Mouse (Mus musculus) hindlimb bud, embryonic 11.5 days (tissue): ENCODE results near the gene Zfp523.

Experiments used
- DNase-seq: peaks from one replicate; pipeline ENCODE4 v3.0.0-alpha.2; 2012; ENCODE audit warnings: low read depth, low spot score; ENCODE audit errors: extremely low spot score

The Zfp523 gene

GRCm38 (mm10) chr17:28240846-28241245 is 63.9 kb downstream of the Zfp523 start:
- DNase-seq: no peak

- no peak for DNase-seq
Measured at GRCm38 (mm10) chr17:28242296-28242695, 65.4 kb downstream of the Zfp523 start.

- no peak for DNase-seq
Measured at GRCm38 (mm10) chr17:28244214-28244613, 67.3 kb downstream of the Zfp523 start.

- DNase-seq: no peak
Measured at GRCm38 (mm10) chr17:28244714-28245113, 67.8 kb downstream of the Zfp523 start.

GRCm38 (mm10) chr17:28246640-28247039 is 69.7 kb downstream of the Zfp523 start:
- DNase-seq: no peak

GRCm38 (mm10) chr17:28247613-28248012 is 70.7 kb downstream of the Zfp523 start:
- no peak for DNase-seq

GRCm38 (mm10) chr17:28249062-28249461 is 72.1 kb downstream of the Zfp523 start:
- no peak for DNase-seq

GRCm38 (mm10) chr17:28251579-28252280 is 74.8 kb downstream of the Zfp523 start:
- no peak for DNase-seq

GRCm38 (mm10) chr17:28252281-28252648 is 75.3 kb downstream of the Zfp523 start:
- no peak for DNase-seq

GRCm38 (mm10) chr17:28253216-28253615 is 76.3 kb downstream of the Zfp523 start:
- no peak for DNase-seq

GRCm38 (mm10) chr17:28254804-28255203 is 77.9 kb downstream of the Zfp523 start:
- no peak for DNase-seq
